ENCODE assay signal across 17 mouse cellular contexts in the genomic region with DNA sequence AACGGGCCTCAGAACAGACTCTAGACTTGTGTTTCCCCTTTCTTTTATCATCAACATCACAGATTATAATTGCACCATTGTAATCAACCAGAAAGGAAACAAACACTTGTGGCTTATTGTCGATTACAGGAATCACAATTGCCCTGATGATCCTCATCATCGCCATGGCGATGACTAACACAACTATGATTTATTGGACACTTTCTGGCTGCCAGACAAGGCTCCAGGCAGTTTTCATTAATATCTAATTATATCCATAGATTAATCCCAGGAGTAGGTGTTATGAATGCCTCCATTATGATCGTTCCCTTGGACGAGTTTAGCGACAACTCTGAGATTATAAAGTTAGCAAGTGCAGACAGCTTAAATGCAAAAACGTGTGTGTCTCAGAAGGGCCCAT.
"Had no signal": no experiment of that assay in that cellular context is flagged by ENCODE, and none has a peak within 500 bp of the region (broad histone marks: within the 10 kb centered on the region; RNA-seq: fewer than 3 reads in every experiment).

No protein-coding gene starts in this region.

- ATAC-seq: liver, postnatal 0 days; midbrain, embryonic 15.5 days had no signal

- H3K4me3 ChIP-seq: kidney, embryonic 15.5 days; limb, embryonic 12.5 days; liver, embryonic 13.5 days; lung, embryonic 15.5 days; megakaryocyte, embryonic 14.5 days; midbrain, embryonic 15.5 days; stomach, embryonic 15.5 days had no signal

- H3K27me3 ChIP-seq: kidney, embryonic 15.5 days; limb, embryonic 12.5 days; liver, embryonic 13.5 days; lung, embryonic 15.5 days; megakaryocyte, embryonic 14.5 days; midbrain, embryonic 15.5 days; stomach, embryonic 15.5 days had no signal

- H3K4me1 ChIP-seq: liver, embryonic 13.5 days; lung, embryonic 15.5 days; megakaryocyte, embryonic 14.5 days; midbrain, embryonic 15.5 days; stomach, embryonic 15.5 days had no signal

- H3K9ac ChIP-seq: kidney, embryonic 15.5 days; limb, embryonic 12.5 days; liver, embryonic 13.5 days; liver, postnatal 0 days; lung, embryonic 15.5 days; midbrain, embryonic 15.5 days; stomach, embryonic 15.5 days had no signal

- DNase-seq: kidney, adult 2 months; kidney, postnatal 14 days; layer of hippocampus, postnatal 36 days; liver; liver, embryonic 13.5 days; liver, postnatal 0 days; lung, postnatal 14 days; right cerebral cortex, postnatal 4 days; spleen, adult 18-20 months; thymus, postnatal 4 days had no signal

- H3K36me3 ChIP-seq: kidney, embryonic 15.5 days; limb, embryonic 12.5 days; liver, embryonic 13.5 days; lung, embryonic 15.5 days; midbrain, embryonic 15.5 days; stomach, embryonic 15.5 days had no signal

- H3K27ac ChIP-seq: kidney, embryonic 15.5 days; limb, embryonic 12.5 days; liver, embryonic 13.5 days; lung, embryonic 15.5 days; macrophage; midbrain, embryonic 15.5 days; stomach, embryonic 15.5 days had no signal

- H3K4me2 ChIP-seq: kidney, embryonic 15.5 days; limb, embryonic 12.5 days; liver, embryonic 13.5 days; lung, embryonic 15.5 days; midbrain, embryonic 15.5 days; stomach, embryonic 15.5 days had no signal

- H3K9me3 ChIP-seq: kidney, embryonic 15.5 days; limb, embryonic 12.5 days; liver, embryonic 13.5 days; lung, embryonic 15.5 days; midbrain, embryonic 15.5 days; stomach, embryonic 15.5 days had no signal
